Comparison of ENCODE assay signal across 8 mouse cellular contexts in the genomic region with DNA sequence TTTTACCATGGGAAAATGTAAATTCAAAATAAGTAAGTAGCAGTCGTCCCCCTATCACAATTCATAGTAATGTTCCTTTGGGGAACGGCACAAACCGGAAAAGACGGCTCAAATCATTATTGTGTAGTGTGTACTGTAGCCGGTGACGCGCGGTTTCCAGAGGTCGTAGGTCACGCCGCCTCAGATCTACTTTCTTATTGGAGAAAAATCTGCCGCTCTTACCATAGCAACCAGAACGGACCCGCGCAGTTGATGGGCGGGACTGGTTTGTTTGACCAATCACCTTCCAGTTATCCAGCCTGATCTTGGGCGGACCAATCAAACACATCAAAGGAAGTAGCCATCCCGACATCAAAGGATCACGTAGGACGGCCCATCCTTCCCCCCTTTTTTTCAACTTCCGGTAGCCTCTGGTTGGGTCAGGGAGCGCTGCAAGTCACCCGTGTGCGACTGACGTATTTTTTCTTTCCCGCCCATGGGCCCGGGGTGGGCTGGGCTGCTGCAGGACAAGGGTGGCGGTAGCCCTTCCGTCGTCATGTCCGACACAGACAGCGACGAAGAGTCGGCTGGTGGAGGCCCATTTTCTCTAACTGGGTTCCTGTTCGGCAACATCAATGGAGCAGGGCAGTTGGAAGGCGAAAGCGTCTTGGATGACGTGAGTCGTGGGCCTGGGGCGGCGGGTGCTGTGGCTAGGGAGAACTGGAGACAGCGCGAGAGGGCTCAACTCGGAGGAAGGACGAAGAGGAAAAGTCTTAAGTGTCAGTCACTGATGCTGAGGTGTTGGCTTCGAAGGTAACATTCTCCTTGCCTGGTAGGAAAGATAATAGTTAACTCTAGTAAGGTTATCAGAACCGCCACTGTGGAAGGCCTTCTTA. TPM values are rescaled to one million over a fixed set of nuclear protein-coding genes. Genes with fewer than 3 reads are reported as not detected.
DNase-seq lines count a peak whose midpoint lies in the region; ATAC-seq and TF ChIP-seq lines count a peak whose summit lies in the region.

Gene Taf1 (plus strand): TSS at position 388 of the 875 bp plus-strand sequence.

- in situ Hi-C loops in ES-E14 (cut with MboI; ENCODE audit: low sequenced_read_pairs in 2 of 2, unreplicated experiment in 2 of 2) = no loop called here

- TF ChIP-seq CTCF in lung, adult 2 months (IDR thresholded peaks at IDR 0.05; ENCODE audit: insufficient read depth, low read length) = no peak

- DNase-seq in ES-E14 (ENCODE audit: low read depth, low spot score) = peak; percentile 90
- peak; percentile 97 for DNase-seq in cerebellum, adult 11-12 months
- DNase-seq in heart, postnatal 25 days (ENCODE audit: low spot score) = peak; percentile 91
- peak; percentile 91 to 97 for DNase-seq in layer of hippocampus, adult 18-20 months (ENCODE audit: low spot score in 2 of 2)
- DNase-seq in lung, adult 2 months = peak; percentile 84
- peak; percentile 80 to 92 for DNase-seq in thymus, adult 18-20 months

- TF ChIP-seq POLR2A in lung, adult 2 months (IDR thresholded peaks at IDR 0.05; ENCODE audit: borderline replicate concordance, extremely low read depth, low read depth, low read length) = peak; percentile 56; the same call in 1 of the 2 replicates

- peak; percentile 99 for ATAC-seq in forebrain, embryonic 15.5 days (replicated peaks)
- peak; percentile 99 for ATAC-seq in neutrophil, adult 5-6 weeks (ENCODE audit: extremely low read depth, insufficient number of reproducible peaks, low FRiP score, poor library complexity, severe bottlenecking)

- H3K4me1 ChIP-seq in ES-E14 (ENCODE audit: control insufficient read depth in 2 of 2, insufficient read depth in 2 of 2, low read length in 2 of 2, poor library complexity in 1 of 2) = no peaks in the 10 kb centered on the region
- peaks cover 8% of the 10 kb centered on the region for H3K4me1 ChIP-seq in forebrain, embryonic 15.5 days
- H3K4me1 ChIP-seq in lung, adult 2 months (ENCODE audit: control insufficient read depth, insufficient read depth, low read length) = no peaks in the 10 kb centered on the region

- peak within 1 kb of the TSS; percentile 84 to 96 for H3K4me3 ChIP-seq in ES-E14 (ENCODE audit: insufficient read depth in 1 of 2, low read depth in 1 of 2, low read length in 2 of 2, poor library complexity in 1 of 2, severe bottlenecking in 1 of 2)
- H3K4me3 ChIP-seq in forebrain, embryonic 15.5 days = peak within 1 kb of the TSS; percentile 51
- H3K4me3 ChIP-seq in lung, adult 2 months (replicated peaks; ENCODE audit: extremely low read depth, low read depth, low read length) = peak within 1 kb of the TSS; percentile 98

- 23% methylated on average over 47 of the region's 47 CpGs for whole genome bisulfite sequencing in forebrain, embryonic 15.5 days
- 28% methylated on average over 47 of the region's 47 CpGs for WGBS in lung, adult 2 months

- H3K27ac ChIP-seq in ES-E14 (ENCODE audit: insufficient read depth, low read depth, low read length, poor library complexity, severe bottlenecking) = peak within 1 kb of the TSS; percentile 86
- peak within 1 kb of the TSS; percentile 71 for H3K27ac ChIP-seq in forebrain, embryonic 15.5 days (replicated peaks)

- no peaks in the 10 kb centered on the region for H3K9me3 ChIP-seq in ES-E14 (ENCODE audit: control insufficient read depth, insufficient read depth, low read depth, low read length)
- no peaks in the 10 kb centered on the region for H3K9me3 ChIP-seq in forebrain, embryonic 15.5 days

- no peaks in the 10 kb centered on the region for H3K27me3 ChIP-seq in forebrain, embryonic 15.5 days

- peak within 1 kb of the TSS; percentile 93 for H3K9ac ChIP-seq in ES-E14 (ENCODE audit: insufficient read depth, low read depth, low read length, poor library complexity, severe bottlenecking)
- H3K9ac ChIP-seq in forebrain, embryonic 15.5 days (replicated peaks) = peak within 1 kb of the TSS; percentile 49

- intact Hi-C loops in heart, postnatal 25 days (cut with DNase I) = no loop called here

- H3K36me3 ChIP-seq in ES-E14 (ENCODE audit: control insufficient read depth, insufficient read depth, low read length, poor library complexity, severe bottlenecking) = peaks cover 5% of the 10 kb centered on the region
- peaks cover 5% of the 10 kb centered on the region; the same call in 1 of the 2 replicates for H3K36me3 ChIP-seq in forebrain, embryonic 15.5 days

- H3K4me2 ChIP-seq in forebrain, embryonic 15.5 days (replicated peaks) = peak within 1 kb of the TSS; percentile 51

TF ChIP-seq in ES-E14, 5 proteins besides CTCF, POLR2A, EP300 and RAD21:
- TF ChIP-seq ZNF384 (IDR thresholded peaks at IDR 0.05; ENCODE audit: low read depth, low read length) = peak; percentile 73
- no peak for TF ChIP-seq MAFK (IDR thresholded peaks at IDR 0.05; ENCODE audit: insufficient read depth, low read depth, low read length)
- no peak for TF ChIP-seq CHD2 (IDR thresholded peaks at IDR 0.05; ENCODE audit: low read depth, low read length)
- no peak for TF ChIP-seq HCFC1 (IDR thresholded peaks at IDR 0.05; ENCODE audit: borderline replicate concordance, insufficient read depth, low read length)

RNA-seq across cellular contexts. Expression of gene Taf1, which starts in this region (rescaled TPM):
- total RNA-seq in ES-E14 (2012; rRNA removed) = 40.9 and 47.0 TPM in 2 replicates
- 17.4 and 19.4 TPM in 2 replicates for polyA plus RNA-seq in forebrain, embryonic 15.5 days (2015; fragmentation: Nextera tagmentation; extraction: Ambion mirVana)
- 10 to 100 TPM; 14.0 to 17.4 TPM for total RNA-seq in heart, postnatal 25 days (2021)
- 10 to 100 TPM; 49.9 to 50.9 TPM for total RNA-seq in layer of hippocampus, adult 18-20 months (2021)
- 3.2 and 7.3 TPM in 2 replicates for polyA plus RNA-seq in lung, adult 2 months (2012; rRNA removed)
- 70.5 and 76.2 TPM in 2 replicates for total RNA-seq in neutrophil, adult 5-6 weeks (2017)

Comparison
In these comparisons a context has a peak if more than half of its experiments do, and no peak if none do; other contexts are left out.
1. Peak in every context shown above with its lines: DNase-seq, ATAC-seq, H3K4me3 ChIP-seq and H3K27ac ChIP-seq.